ENCODE assay signal across 49 mouse cellular contexts in the genomic region with DNA sequence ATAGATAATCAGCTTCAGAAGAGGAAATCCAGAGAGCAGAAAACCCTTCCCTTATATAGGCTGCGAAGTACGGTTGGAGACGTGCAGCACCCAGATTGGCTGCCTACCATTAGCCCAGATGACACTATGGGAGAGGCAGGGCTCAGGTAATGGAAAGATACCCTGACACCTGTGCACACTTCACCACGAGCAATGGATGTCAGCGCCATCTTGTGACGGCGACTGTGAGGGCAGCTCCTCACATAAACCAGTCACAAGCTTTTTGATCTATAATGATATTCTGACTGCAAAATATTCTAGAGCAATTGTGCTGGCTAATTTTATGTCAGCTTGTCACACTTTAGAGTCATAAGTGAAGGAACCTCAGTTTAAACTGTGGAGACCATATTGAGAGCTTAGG. TPM values are rescaled to one million over a fixed set of nuclear protein-coding genes. Genes with fewer than 3 reads are reported as not detected.
"Had no signal": no experiment of that assay in that cellular context is flagged by ENCODE, and none has a peak within 500 bp of the region (broad histone marks: within the 10 kb centered on the region; RNA-seq: fewer than 3 reads in every experiment).

No protein-coding gene starts in this region.

- ATAC-seq: hindbrain, embryonic 16.5 days; hindbrain, postnatal 0 days; inflammation-experienced regulatory T-cells, adult 6 months; intestine, embryonic 16.5 days had no signal

- H3K36me3 ChIP-seq: heart, embryonic 10.5 days; heart, embryonic 12.5 days; heart, embryonic 13.5 days; heart, embryonic 15.5 days; hindbrain, embryonic 10.5 days; hindbrain, embryonic 12.5 days; hindbrain, embryonic 13.5 days; hindbrain, embryonic 15.5 days; kidney, embryonic 15.5 days had no signal

- H3K4me1 ChIP-seq: heart, embryonic 10.5 days; heart, embryonic 12.5 days; heart, embryonic 13.5 days; heart, embryonic 15.5 days; hindbrain, embryonic 10.5 days; hindbrain, embryonic 12.5 days; hindbrain, embryonic 13.5 days; hindbrain, embryonic 15.5 days; kidney, embryonic 15.5 days had no signal

- H3K4me2 ChIP-seq: heart, embryonic 11.5 days; heart, embryonic 12.5 days; heart, embryonic 13.5 days; heart, embryonic 15.5 days; hindbrain, embryonic 12.5 days; hindbrain, embryonic 13.5 days; hindbrain, embryonic 14.5 days; hindbrain, embryonic 15.5 days; kidney, embryonic 15.5 days had no signal

- H3K4me3 ChIP-seq: heart, embryonic 10.5 days; heart, embryonic 12.5 days; heart, embryonic 13.5 days; heart, embryonic 15.5 days; hindbrain, embryonic 10.5 days; hindbrain, embryonic 12.5 days; hindbrain, embryonic 13.5 days; hindbrain, embryonic 15.5 days; kidney, embryonic 15.5 days; left cerebral cortex, adult 2 months had no signal

- H3K27ac ChIP-seq: heart, embryonic 10.5 days; heart, embryonic 13.5 days; heart, embryonic 15.5 days; hindbrain, embryonic 10.5 days; hindbrain, embryonic 12.5 days; hindbrain, embryonic 13.5 days; hindbrain, embryonic 14.5 days; hindbrain, embryonic 15.5 days; hindbrain, postnatal 0 days; kidney, embryonic 15.5 days; kidney, postnatal 0 days; left cerebral cortex, adult 2 months had no signal

- DNase-seq: heart, postnatal 10 days; heart, postnatal 14 days; heart, postnatal 36 days; heart, postnatal 4 days; kidney, adult 18-20 months; kidney, adult 2 months; kidney, adult 8-10 months; kidney, adult 9 months; kidney, postnatal 10 days; kidney, postnatal 14 days; kidney, postnatal 25 days; kidney, postnatal 36 days; kidney, postnatal 4 days; layer of hippocampus, adult 9-11 months; layer of hippocampus, postnatal 36 days had no signal

- H3K9me3 ChIP-seq: heart, embryonic 10.5 days; heart, embryonic 12.5 days; heart, embryonic 13.5 days; heart, embryonic 15.5 days; hindbrain, embryonic 10.5 days; hindbrain, embryonic 12.5 days; hindbrain, embryonic 13.5 days; hindbrain, embryonic 15.5 days; kidney, embryonic 15.5 days had no signal

- H3K27me3 ChIP-seq: heart, embryonic 12.5 days; heart, embryonic 13.5 days; heart, embryonic 15.5 days; hindbrain, embryonic 12.5 days; hindbrain, embryonic 13.5 days; hindbrain, embryonic 15.5 days; kidney, embryonic 15.5 days had no signal

- H3K9ac ChIP-seq: heart, embryonic 12.5 days; heart, embryonic 13.5 days; heart, embryonic 15.5 days; hindbrain, embryonic 12.5 days; hindbrain, embryonic 13.5 days; hindbrain, embryonic 14.5 days; hindbrain, embryonic 15.5 days; kidney, embryonic 15.5 days had no signal

RNA-seq across cellular contexts. Expression of a gene that starts 10.6 kb away (rescaled TPM):
- total RNA-seq: heart, postnatal 10 days; heart, postnatal 14 days; heart, postnatal 25 days; heart, postnatal 36 days; heart, postnatal 4 days; hematopoietic stem cell, adult 5-6 weeks; hindbrain, postnatal 0 days; layer of hippocampus, adult 18-20 months; layer of hippocampus, adult 8-10 months; layer of hippocampus, postnatal 10 days; layer of hippocampus, postnatal 14 days; layer of hippocampus, postnatal 25 days; layer of hippocampus, postnatal 36 days; left cerebral cortex, adult 18-20 months; left cerebral cortex, adult 2 months; left cerebral cortex, adult 8-10 months had no signal
- polyA plus RNA-seq: heart, embryonic 10.5 days; heart, embryonic 11.5 days; heart, embryonic 12.5 days; heart, embryonic 13.5 days; heart, embryonic 14.5 days; heart, embryonic 15.5 days; heart, embryonic 16.5 days; heart, postnatal 0 days; hindbrain, embryonic 10.5 days; hindbrain, embryonic 11.5 days; hindbrain, embryonic 12.5 days; hindbrain, embryonic 13.5 days; hindbrain, embryonic 14.5 days; hindbrain, embryonic 15.5 days; hindbrain, embryonic 16.5 days; hindbrain, postnatal 0 days; inflammation-experienced regulatory T-cells, adult 6 months; intestine, embryonic 14.5 days; intestine, embryonic 16.5 days; kidney, adult 2 months; kidney, embryonic 14.5 days; kidney, embryonic 15.5 days; kidney, embryonic 16.5 days; kidney, postnatal 0 days; large intestine, adult 2 months had no signal

RNA-seq across cellular contexts. Expression of a gene that starts 16.5 kb away (rescaled TPM):
- total RNA-seq: heart, postnatal 10 days; heart, postnatal 14 days; heart, postnatal 25 days; heart, postnatal 36 days; heart, postnatal 4 days; hematopoietic stem cell, adult 5-6 weeks; hindbrain, postnatal 0 days; layer of hippocampus, adult 18-20 months; layer of hippocampus, adult 8-10 months; layer of hippocampus, postnatal 10 days; layer of hippocampus, postnatal 14 days; layer of hippocampus, postnatal 25 days; layer of hippocampus, postnatal 36 days; left cerebral cortex, adult 18-20 months; left cerebral cortex, adult 2 months; left cerebral cortex, adult 8-10 months had no signal
- polyA plus RNA-seq: heart, embryonic 10.5 days; heart, embryonic 11.5 days; heart, embryonic 12.5 days; heart, embryonic 13.5 days; heart, embryonic 14.5 days; heart, embryonic 15.5 days; heart, embryonic 16.5 days; heart, postnatal 0 days; hindbrain, embryonic 10.5 days; hindbrain, embryonic 11.5 days; hindbrain, embryonic 12.5 days; hindbrain, embryonic 13.5 days; hindbrain, embryonic 14.5 days; hindbrain, embryonic 15.5 days; hindbrain, embryonic 16.5 days; hindbrain, postnatal 0 days; inflammation-experienced regulatory T-cells, adult 6 months; intestine, embryonic 14.5 days; intestine, embryonic 16.5 days; kidney, adult 2 months; kidney, embryonic 14.5 days; kidney, embryonic 15.5 days; kidney, embryonic 16.5 days; kidney, postnatal 0 days; large intestine, adult 2 months had no signal

RNA-seq across cellular contexts. Expression of a gene that starts 30.3 kb away (rescaled TPM):
- total RNA-seq: heart, postnatal 10 days; heart, postnatal 14 days; heart, postnatal 25 days; heart, postnatal 36 days; heart, postnatal 4 days; hematopoietic stem cell, adult 5-6 weeks; hindbrain, postnatal 0 days; layer of hippocampus, adult 18-20 months; layer of hippocampus, adult 8-10 months; layer of hippocampus, postnatal 10 days; layer of hippocampus, postnatal 14 days; layer of hippocampus, postnatal 25 days; layer of hippocampus, postnatal 36 days; left cerebral cortex, adult 18-20 months; left cerebral cortex, adult 2 months; left cerebral cortex, adult 8-10 months had no signal
- polyA plus RNA-seq: heart, embryonic 10.5 days; heart, embryonic 11.5 days; heart, embryonic 12.5 days; heart, embryonic 13.5 days; heart, embryonic 14.5 days; heart, embryonic 15.5 days; heart, embryonic 16.5 days; heart, postnatal 0 days; hindbrain, embryonic 10.5 days; hindbrain, embryonic 11.5 days; hindbrain, embryonic 12.5 days; hindbrain, embryonic 13.5 days; hindbrain, embryonic 14.5 days; hindbrain, embryonic 15.5 days; hindbrain, embryonic 16.5 days; hindbrain, postnatal 0 days; inflammation-experienced regulatory T-cells, adult 6 months; intestine, embryonic 14.5 days; intestine, embryonic 16.5 days; kidney, adult 2 months; kidney, embryonic 14.5 days; kidney, embryonic 15.5 days; kidney, embryonic 16.5 days; kidney, postnatal 0 days; large intestine, adult 2 months had no signal

RNA-seq across cellular contexts. Expression of a gene that starts 41.7 kb away (rescaled TPM):
- total RNA-seq: heart, postnatal 10 days; heart, postnatal 14 days; heart, postnatal 25 days; heart, postnatal 36 days; heart, postnatal 4 days; hematopoietic stem cell, adult 5-6 weeks; hindbrain, postnatal 0 days; layer of hippocampus, adult 18-20 months; layer of hippocampus, adult 8-10 months; layer of hippocampus, postnatal 10 days; layer of hippocampus, postnatal 14 days; layer of hippocampus, postnatal 25 days; layer of hippocampus, postnatal 36 days; left cerebral cortex, adult 18-20 months; left cerebral cortex, adult 2 months; left cerebral cortex, adult 8-10 months had no signal
- polyA plus RNA-seq: heart, embryonic 10.5 days; heart, embryonic 11.5 days; heart, embryonic 12.5 days; heart, embryonic 13.5 days; heart, embryonic 14.5 days; heart, embryonic 15.5 days; heart, embryonic 16.5 days; heart, postnatal 0 days; hindbrain, embryonic 10.5 days; hindbrain, embryonic 11.5 days; hindbrain, embryonic 12.5 days; hindbrain, embryonic 13.5 days; hindbrain, embryonic 14.5 days; hindbrain, embryonic 15.5 days; hindbrain, embryonic 16.5 days; hindbrain, postnatal 0 days; inflammation-experienced regulatory T-cells, adult 6 months; intestine, embryonic 14.5 days; intestine, embryonic 16.5 days; kidney, adult 2 months; kidney, embryonic 14.5 days; kidney, embryonic 15.5 days; kidney, embryonic 16.5 days; kidney, postnatal 0 days; large intestine, adult 2 months had no signal

RNA-seq across cellular contexts. Expression of a gene that starts 55.3 kb away (rescaled TPM):
- total RNA-seq: heart, postnatal 10 days; heart, postnatal 14 days; heart, postnatal 25 days; heart, postnatal 36 days; heart, postnatal 4 days; hematopoietic stem cell, adult 5-6 weeks; hindbrain, postnatal 0 days; layer of hippocampus, adult 18-20 months; layer of hippocampus, adult 8-10 months; layer of hippocampus, postnatal 10 days; layer of hippocampus, postnatal 14 days; layer of hippocampus, postnatal 25 days; layer of hippocampus, postnatal 36 days; left cerebral cortex, adult 18-20 months; left cerebral cortex, adult 2 months; left cerebral cortex, adult 8-10 months had no signal
- polyA plus RNA-seq: heart, embryonic 10.5 days; heart, embryonic 11.5 days; heart, embryonic 12.5 days; heart, embryonic 13.5 days; heart, embryonic 14.5 days; heart, embryonic 15.5 days; heart, embryonic 16.5 days; heart, postnatal 0 days; hindbrain, embryonic 10.5 days; hindbrain, embryonic 11.5 days; hindbrain, embryonic 12.5 days; hindbrain, embryonic 13.5 days; hindbrain, embryonic 14.5 days; hindbrain, embryonic 15.5 days; hindbrain, embryonic 16.5 days; hindbrain, postnatal 0 days; inflammation-experienced regulatory T-cells, adult 6 months; intestine, embryonic 14.5 days; intestine, embryonic 16.5 days; kidney, adult 2 months; kidney, embryonic 14.5 days; kidney, embryonic 15.5 days; kidney, embryonic 16.5 days; kidney, postnatal 0 days; large intestine, adult 2 months had no signal
